Mouse (Mus musculus) kidney, postnatal 36 days (tissue): Measurements from ENCODE around the gene Cdh19.

Experiments
- DNase-seq, 2 experiments: peaks; one replicate each; pipeline ENCODE4 v3.0.0; 2021 to 2022; ENCODE audit warnings: mixed read lengths in 2 of 2

Gene Cdh19

GRCm38 (mm10) chr1:110977484-110977883, at the start of gene Cdh19:
Gene Cdh19 (minus strand): TSS chr1:110977584.
- no peak for DNase-seq

- no peak for DNase-seq
Measured at GRCm38 (mm10) chr1:111020434-111021060, 43.2 kb upstream of the Cdh19 start.

DNA sequence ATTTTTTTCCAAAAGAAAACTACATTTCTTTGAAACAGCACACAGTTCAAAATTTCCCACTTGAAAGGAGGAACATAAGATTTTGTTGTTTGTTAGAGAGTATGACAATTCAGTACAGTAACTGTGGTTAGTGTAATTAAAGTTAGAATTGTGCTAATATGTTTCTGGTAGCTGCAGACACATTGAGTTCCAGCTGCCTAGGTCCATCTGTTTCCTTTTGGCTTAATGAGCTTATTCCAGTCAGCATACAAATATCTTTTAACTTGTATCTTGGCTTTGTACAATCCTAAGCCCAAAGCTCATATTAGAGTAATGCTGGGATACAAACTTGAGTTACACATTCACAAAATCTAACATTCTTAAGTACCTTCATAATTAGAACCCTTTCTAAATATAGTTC, 40.3 kb upstream of the Cdh19 start:
- DNase-seq, result no peak

DNA sequence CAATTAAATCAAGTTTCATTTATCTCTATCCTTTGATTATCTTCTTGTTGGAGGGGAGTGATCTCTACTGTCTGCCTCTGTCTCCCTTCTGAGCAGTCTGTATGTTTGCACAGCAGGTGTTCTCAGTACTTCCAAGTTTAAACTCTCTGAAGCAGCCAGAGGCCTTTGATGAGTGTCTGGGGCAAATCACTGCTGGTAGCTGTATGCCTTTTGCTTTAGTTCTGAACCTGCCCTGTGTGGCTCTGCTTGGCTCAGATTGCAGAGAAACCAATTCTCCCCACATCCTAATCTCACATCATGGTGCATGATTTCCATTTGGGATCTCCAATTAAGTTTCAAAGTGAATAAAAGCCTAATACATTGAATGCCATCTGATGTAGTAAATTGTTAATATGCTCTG, 12.4 kb upstream of the Cdh19 start:
- no peak for DNase-seq

DNA sequence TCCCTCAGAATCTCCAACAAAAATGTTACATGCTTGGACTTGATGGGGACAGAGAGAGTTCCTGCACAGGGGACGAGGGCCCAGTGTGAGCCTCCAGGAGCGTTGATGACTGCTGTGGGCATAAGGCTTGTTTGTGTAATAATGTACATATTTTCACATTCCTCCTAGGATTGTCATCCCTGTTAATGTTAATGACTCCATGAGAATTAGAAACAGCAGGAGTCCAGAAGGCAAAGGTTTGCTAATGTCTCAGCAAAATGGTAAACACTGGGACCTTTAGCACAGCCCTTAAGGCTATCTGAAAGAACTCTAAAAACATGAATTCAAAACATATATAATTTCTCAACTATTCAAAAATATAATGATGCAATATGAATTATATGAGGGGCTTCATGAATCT, 8.2 kb downstream of the Cdh19 start:
- DNase-seq, result no peak

DNA sequence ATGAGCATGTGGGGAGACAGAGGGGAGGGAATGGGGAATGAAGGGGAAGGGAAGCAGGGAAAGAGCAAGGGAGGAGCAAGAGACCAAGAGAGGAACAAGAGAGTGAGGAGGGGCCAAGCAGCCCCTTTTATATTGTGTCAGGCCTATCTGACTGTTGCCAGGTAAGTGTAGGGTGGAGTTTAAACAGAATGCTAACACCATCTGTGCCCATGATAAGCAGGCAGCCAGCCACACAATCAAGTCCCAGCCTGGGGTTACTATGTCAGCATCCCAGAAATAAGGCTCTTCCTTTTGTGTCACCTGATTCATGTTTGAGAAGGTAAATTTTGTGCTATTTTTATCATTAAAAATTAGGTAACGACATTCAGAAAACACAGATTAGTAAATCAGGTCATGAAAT, 67.6 kb downstream of the Cdh19 start:
- no peak for DNase-seq

DNA sequence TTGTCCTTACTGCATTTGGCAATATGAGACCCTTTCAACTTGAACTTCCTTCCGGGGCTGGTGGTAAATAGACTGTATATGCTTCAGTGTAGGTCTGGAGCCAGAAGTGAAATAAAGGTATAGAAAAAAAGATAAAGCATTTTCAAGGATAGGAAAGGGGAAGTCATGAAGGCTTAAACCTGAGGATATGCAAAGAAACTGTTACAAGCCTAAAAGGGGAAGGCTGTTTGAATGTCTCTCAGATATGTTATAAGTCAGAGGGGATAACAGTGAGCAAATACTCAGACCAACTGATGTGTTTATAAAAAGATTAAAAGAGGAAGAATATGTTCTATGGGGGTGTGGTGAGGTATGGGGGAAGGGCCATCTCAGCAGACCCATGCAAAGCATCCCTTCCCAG, 68.2 kb downstream of the Cdh19 start:
- DNase-seq, result no peak

DNA sequence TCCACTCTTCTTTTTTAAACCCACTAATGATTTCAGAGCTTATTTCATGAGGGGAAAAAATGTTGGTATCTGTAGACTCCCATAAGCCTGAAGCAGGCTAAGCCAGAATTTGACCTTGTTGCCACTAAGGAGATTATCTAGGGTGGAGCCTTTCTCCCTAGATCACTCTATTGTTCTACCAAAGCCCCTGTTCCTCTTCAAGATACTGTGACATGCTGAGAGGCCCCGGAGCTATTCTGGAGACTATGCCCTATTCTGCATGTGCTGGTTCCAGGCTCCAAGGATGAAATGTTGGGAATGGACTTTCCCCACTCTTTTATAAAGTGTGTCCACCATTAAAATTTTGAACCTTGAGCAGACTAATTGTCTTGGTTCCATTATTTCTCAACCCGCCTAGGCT, 73.1 kb downstream of the Cdh19 start:
- DNase-seq, result no peak
